Mouse (Mus musculus) limb, embryonic 14.5 days (tissue): ENCODE results near the gene Guca2a. TPM values are rescaled to one million over a fixed set of nuclear protein-coding genes. Genes with fewer than 3 reads are reported as not detected.

Experiments used
- ATAC-seq: fragments of 200-750 bp; cut with Nextera tagmentation; 2 replicates; pipeline ENCODE4 v1.8.0; 2017; ENCODE audit warnings: low read depth, moderate number of reproducible peaks, moderate TSS enrichment; ENCODE audit not compliant: low FRiP score
- DNase-seq: peaks from one replicate; pipeline ENCODE4 v3.0.0-alpha.2; 2015; ENCODE audit warnings: low spot score
- H3K27ac ChIP-seq: fragments of 300-500 bp; sonication (generic); replicated peaks from 2 replicates; pipeline ENCODE4 v1.5.1; 2014; ENCODE audit warnings: low read depth, mild to moderate bottlenecking, low read length, moderate library complexity, mixed read lengths
- H3K27me3 ChIP-seq: fragments of 300-500 bp; sonication (generic); 2 replicates; pipeline ENCODE4 v1.6.1; 2014; ENCODE audit warnings: low read length, mixed read lengths; ENCODE audit not compliant: control insufficient read depth, insufficient read depth
- H3K36me3 ChIP-seq: fragments of 300-500 bp; sonication (generic); 2 replicates; pipeline ENCODE4 v1.6.1; 2014; ENCODE audit warnings: mild to moderate bottlenecking, low read length, moderate library complexity, mixed read lengths; ENCODE audit not compliant: control insufficient read depth, insufficient read depth
- H3K4me1 ChIP-seq: fragments of 300-500 bp; sonication (generic); 2 replicates; pipeline ENCODE4 v1.6.1; 2014; ENCODE audit warnings: antibody characterized with exemption, low read length, mixed read lengths; ENCODE audit not compliant: control insufficient read depth, insufficient read depth
- H3K4me2 ChIP-seq: fragments of 300-500 bp; sonication (generic); replicated peaks from 2 replicates; pipeline ENCODE4 v1.6.1; 2014; ENCODE audit warnings: low read depth, mild to moderate bottlenecking, low read length, moderate library complexity; ENCODE audit not compliant: severe bottlenecking
- H3K4me3 ChIP-seq: fragments of 300-500 bp; sonication (generic); replicated peaks from 2 replicates; pipeline ENCODE4 v1.5.1; 2014; ENCODE audit warnings: low read length
- H3K9ac ChIP-seq: fragments of 300-500 bp; sonication (generic); 2 replicates; pipeline ENCODE4 v1.6.1; 2014; ENCODE audit warnings: mild to moderate bottlenecking, low read depth, low read length, moderate library complexity; ENCODE audit not compliant: severe bottlenecking
- H3K9me3 ChIP-seq: fragments of 300-500 bp; sonication (generic); 2 replicates; pipeline ENCODE4 v1.6.1; 2016; ENCODE audit warnings: low read length; ENCODE audit not compliant: control insufficient read depth
- POLR2A ChIP-seq: fragments of 200-500 bp; IDR thresholded peaks from 2 replicates; pipeline ENCODE4 v1.8.0; 2012; ENCODE audit warnings: inconsistent platforms, mild to moderate bottlenecking, moderate library complexity, borderline replicate concordance; ENCODE audit not compliant: insufficient read depth, insufficient read length; ENCODE audit errors: extremely low read depth
- WGBS: fragments of 180-500 bp; shearing (Covaris S2); extraction: QIAGEN DNeasy Blood & Tissue Kit; methylation state at CpG from one replicate; pipeline ENCODE4 v1.1.7; 2014; 5-methylcytosine and 5-hydroxymethylcytosine counted together
- polyA plus RNA-seq, 2 experiments: library from polyadenylated mRNA; depleted of rRNA in 1 of 2; stranded (reverse) in 1 of 2; unstranded in 1 of 2; fragments of >200 nt; fragmentation: Nextera tagmentation in 1 of 2; extraction: Ambion mirVana in 1 of 2; gene quantifications; 2 replicates each; pipeline versions ENCODE4 v1.2.1 to v1.2.3; 2012 to 2014

The Guca2a gene
- polyA plus RNA-seq, 2 experiments: not detected

GRCm38 (mm10) chr4:119633342-119633741, 4.2 kb upstream of the Guca2a start:
- no peak overlapping the region for H3K4me3 ChIP-seq
- whole genome bisulfite sequencing: 57% methylated on average over 7 of the region's 7 CpGs
- H3K4me2 ChIP-seq: no peak overlapping the region
- no peak for ATAC-seq
- H3K27me3 ChIP-seq: no peaks in the 10 kb centered on the region
- DNase-seq: no peak
- no peaks in the 10 kb centered on the region for H3K9me3 ChIP-seq
- H3K9ac ChIP-seq: no peak overlapping the region
- no peak overlapping the region for H3K27ac ChIP-seq
- H3K4me1 ChIP-seq: no peaks in the 10 kb centered on the region
- H3K36me3 ChIP-seq: peaks cover 7% of the 10 kb centered on the region
- TF ChIP-seq POLR2A: no peak

GRCm38 (mm10) chr4:119633948-119634347, 3.6 kb upstream of the Guca2a start:
- Histone ChIP-seq H3K27ac (no peak overlapping the region), H3K4me3 (no peak overlapping the region), H3K27me3 (no peaks in the 10 kb centered on the region), H3K4me2 (no peak overlapping the region), H3K9me3 (no peaks in the 10 kb centered on the region), H3K4me1 (no peaks in the 10 kb centered on the region), H3K36me3 (peaks cover 6% of the 10 kb centered on the region), H3K9ac (no peak overlapping the region)
- 77% methylated on average over 3 of the region's 3 CpGs for WGBS
- ATAC-seq: no peak
- no peak for DNase-seq
- no peak for TF ChIP-seq POLR2A

- H3K4me3 ChIP-seq: no peak overlapping the region
- DNase-seq (no peak), ATAC-seq (no peak)
- H3K9ac ChIP-seq: no peak overlapping the region
- 66% methylated on average over 6 of the region's 6 CpGs for WGBS
- TF ChIP-seq POLR2A: no peak
- H3K4me2 ChIP-seq: no peak overlapping the region
- H3K4me1 ChIP-seq: no peaks in the 10 kb centered on the region
- no peaks in the 10 kb centered on the region for H3K27me3 ChIP-seq
- H3K27ac ChIP-seq: no peak overlapping the region
- no peaks in the 10 kb centered on the region; the same call in 1 of the 2 replicates for H3K36me3 ChIP-seq
- H3K9me3 ChIP-seq: no peaks in the 10 kb centered on the region
Observed at GRCm38 (mm10) chr4:119634908-119635660, 2.4 kb upstream of the Guca2a start.

DNA sequence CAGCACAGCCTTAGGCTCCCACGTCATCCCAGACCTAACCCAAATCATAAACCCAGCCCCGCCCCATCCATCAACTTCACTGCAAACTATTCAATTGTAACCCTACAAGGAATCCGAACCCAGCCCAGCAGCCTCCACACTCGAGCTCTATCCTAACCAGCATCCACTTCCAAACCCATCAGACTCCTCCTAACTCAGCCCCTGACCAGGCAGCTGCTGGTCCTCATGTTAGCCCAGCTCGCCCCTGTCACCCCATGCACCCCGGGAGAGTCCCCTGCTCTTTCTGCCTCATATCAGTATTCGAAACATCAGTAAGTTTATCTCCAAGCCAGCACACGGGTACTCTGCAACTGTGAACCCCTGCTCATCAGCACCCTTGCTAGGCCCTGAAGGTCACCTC, 1.8 kb upstream of the Guca2a start:
- DNase-seq (no peak), ATAC-seq (no peak)
- Histone ChIP-seq H3K36me3 (no peaks in the 10 kb centered on the region; the same call in 1 of the 2 replicates), H3K4me3 (no peak overlapping the region), H3K27me3 (no peaks in the 10 kb centered on the region), H3K9me3 (no peaks in the 10 kb centered on the region), H3K9ac (no peak overlapping the region), H3K4me1 (no peaks in the 10 kb centered on the region), H3K4me2 (no peak overlapping the region), H3K27ac (no peak overlapping the region)
- 71% methylated on average over 8 of the region's 8 CpGs for WGBS
- no peak for TF ChIP-seq POLR2A

GRCm38 (mm10) chr4:119636731-119637130, 773 bp upstream of the Guca2a start:
- WGBS: 79% methylated on average over 7 of the region's 7 CpGs
- DNase-seq: no peak
- Histone ChIP-seq H3K4me1 (no peaks in the 10 kb centered on the region), H3K4me3 (no peak overlapping the region), H3K9ac (no peak overlapping the region), H3K4me2 (no peak overlapping the region), H3K27ac (no peak overlapping the region), H3K9me3 (no peaks in the 10 kb centered on the region), H3K36me3 (no peaks in the 10 kb centered on the region; the same call in 1 of the 2 replicates), H3K27me3 (no peaks in the 10 kb centered on the region)
- TF ChIP-seq POLR2A: no peak
- ATAC-seq: no peak
